Mouse (Mus musculus) layer of hippocampus, postnatal 25 days (tissue): Measurements from ENCODE around the gene Lce1e. TPM values are rescaled to one million over a fixed set of nuclear protein-coding genes. Genes with fewer than 3 reads are reported as not detected.

Experiments used
- DNase-seq, 2 experiments: peaks; one replicate each; pipeline ENCODE4 v3.0.0; 2022; ENCODE audit warnings: mixed read lengths in 2 of 2, low spot score in 1 of 2; ENCODE audit errors: extremely low spot score in 1 of 2
- total RNA-seq, 2 experiments: library from RNA; stranded (reverse); gene quantifications; 2 replicates each; pipeline ENCODE4 v1.2.3; 2021

The Lce1e gene
- not detected for total RNA-seq

DNA sequence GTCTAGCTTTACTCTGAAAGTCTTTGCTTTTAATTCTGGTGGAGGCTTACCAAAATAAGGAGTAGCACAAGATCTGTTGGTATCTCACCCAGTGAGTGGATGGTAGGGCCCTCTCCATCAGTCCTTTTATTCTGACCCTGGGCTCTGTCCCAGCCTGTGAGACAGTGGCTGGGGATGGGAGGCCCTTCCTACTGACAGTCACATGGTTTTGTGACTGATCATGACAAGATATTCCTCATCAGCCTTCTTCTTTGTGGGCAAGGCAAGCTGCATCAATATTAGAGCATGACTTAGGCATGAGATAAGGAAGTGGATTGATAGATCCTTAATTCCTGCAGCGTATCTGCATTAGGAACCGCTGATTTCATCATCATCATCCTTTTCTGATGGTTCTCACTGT is at the start of gene Lce1e:
Lce1e (minus strand) TSS at position 101 of the 400 bp plus-strand sequence.
- DNase-seq: no peak

DNA sequence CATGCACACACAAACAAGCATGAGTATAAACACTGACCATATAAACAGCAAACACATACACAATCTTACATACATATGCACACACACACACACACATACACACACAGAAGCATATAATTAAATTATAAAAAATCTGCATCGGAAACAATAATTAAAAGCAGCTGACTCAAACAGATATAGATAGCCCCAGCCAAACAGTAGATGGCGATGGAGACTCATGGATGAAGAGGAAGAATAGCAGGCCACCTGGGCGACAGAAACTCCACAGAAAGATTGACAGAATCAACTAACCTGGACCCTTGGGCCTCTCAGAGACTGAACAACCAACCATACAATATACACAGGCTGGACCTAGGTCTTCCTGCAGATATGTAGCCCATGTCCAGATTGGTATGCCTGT is 44.3 kb upstream of the Lce1e start:
- DNase-seq: peak in 1 of 2 experiments; percentile 3

DNA sequence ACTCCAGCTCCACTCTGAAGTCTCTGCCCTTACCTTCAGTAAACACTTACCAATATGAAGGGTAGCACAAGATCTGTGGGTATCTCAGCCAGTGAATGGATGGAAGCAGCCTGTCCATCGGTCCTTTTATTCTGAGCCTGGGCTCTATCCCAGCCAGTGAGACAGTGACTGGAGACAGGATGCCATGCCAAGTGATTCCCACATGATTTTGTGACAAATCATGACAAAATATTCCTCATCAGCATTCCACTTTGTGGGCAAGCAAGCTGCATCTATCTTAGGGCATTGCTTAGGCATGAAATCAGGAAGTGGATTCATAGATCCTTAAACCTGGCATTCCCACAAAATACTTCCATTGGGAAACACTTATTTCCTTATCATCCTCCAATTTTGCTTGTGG is 43.4 kb upstream of the Lce1e start, which contains the start of gene Lce1g:
Lce1g (minus strand) TSS at position 101 of the 400 bp plus-strand sequence.
- no peak for DNase-seq

DNA sequence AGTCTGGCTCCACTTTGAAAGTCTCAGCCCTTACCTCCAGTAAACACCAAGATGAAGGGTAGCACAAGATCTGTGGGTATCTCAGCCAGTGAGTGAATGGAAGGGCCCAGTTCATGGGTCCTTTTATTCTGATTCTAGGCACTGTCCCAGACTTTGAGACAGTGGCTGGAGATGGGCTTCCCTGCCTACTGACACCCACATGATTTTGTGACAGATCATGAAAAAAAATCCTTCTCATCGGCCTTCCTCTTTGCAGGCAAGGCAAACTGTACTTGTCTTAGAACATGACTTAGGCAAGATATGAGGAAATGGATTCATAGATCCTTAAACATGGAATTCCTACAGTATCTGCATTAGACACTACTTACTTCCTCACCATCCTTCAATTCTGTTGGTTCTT is 30.1 kb upstream of the Lce1e start, which contains the start of gene Gm38119:
Gm38119 (minus strand) TSS at position 101 of the 400 bp plus-strand sequence.
- no peak for DNase-seq

DNA sequence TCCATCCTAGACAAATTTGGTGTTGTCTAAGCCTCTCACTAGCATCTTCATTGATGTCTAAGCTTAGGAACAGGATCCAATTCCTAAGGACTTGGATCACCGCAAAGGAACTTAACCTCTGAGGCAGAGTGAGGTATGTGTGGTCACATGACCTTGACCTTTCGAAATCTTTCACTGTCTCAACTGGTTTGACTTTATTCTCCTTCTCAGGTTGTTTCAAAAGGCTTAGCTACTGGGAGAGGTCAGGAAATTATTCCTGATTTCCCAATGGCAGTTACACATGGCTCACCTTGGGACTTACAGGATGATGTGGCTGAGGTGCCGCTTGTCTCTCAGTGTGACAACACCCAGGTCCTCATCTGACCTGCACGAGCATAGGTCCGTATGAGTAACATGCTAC is 13.8 kb upstream of the Lce1e start:
- DNase-seq: no peak

DNA sequence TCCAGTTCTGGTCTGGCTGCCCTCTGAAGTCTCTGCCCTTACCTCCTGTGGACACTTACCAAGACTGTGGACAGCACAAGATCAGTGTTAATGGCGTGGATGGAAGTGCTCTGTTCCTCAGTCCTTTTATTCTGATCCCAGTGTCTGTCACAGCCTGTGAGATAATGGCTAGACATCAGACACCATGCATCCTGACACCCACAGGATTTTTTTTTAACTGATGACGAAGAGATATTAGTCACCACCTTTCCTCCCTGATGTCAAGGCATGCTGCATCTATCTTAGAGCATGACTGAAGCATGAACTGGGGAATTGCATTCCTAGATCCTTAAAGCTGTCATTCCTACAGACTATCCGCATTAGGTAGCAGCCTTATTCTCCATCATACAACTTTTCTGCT is 11.4 kb upstream of the Lce1e start, which contains the start of gene Lce1f:
Lce1f (minus strand) TSS at position 101 of the 400 bp plus-strand sequence.
- no peak for DNase-seq

DNA sequence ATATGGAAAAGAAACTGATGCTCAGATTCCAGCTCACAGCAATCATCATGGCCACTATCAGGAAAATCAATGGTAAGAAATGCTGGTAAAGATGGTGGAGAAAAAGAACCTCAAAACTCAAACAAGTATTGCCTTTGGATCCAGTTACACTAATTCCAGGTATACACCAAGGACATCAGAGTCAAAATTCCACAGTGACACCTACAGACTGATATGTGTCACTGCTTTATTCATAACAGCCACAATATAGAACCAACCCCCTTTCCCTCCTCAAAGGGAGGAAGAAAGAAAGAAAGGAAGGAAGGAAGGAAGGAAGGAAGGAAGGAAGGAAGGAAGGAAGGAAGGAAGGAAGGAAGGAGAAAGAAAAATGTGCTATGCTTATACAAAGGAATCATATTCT is 6.2 kb upstream of the Lce1e start:
- DNase-seq: no peak

DNA sequence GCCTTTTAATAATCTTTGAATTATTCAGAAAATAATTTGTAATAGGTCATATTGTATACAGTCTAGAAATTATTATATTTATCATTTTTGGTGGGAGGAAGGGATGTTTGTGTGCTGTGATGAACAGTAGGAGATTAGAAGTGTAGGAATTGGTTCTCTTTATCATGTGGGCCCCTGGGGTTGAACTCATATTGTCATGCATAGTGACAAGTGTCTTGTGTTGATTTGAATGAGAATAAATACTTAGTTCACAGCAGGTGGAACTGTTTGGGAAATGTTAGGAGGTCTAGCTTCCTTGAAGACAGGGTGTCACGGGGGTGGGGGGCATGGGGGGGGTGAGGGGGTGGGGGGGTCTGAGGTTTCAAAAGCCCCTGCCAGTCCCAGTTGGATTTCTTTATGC is 14.3 kb downstream of the Lce1e start:
- no peak for DNase-seq

DNA sequence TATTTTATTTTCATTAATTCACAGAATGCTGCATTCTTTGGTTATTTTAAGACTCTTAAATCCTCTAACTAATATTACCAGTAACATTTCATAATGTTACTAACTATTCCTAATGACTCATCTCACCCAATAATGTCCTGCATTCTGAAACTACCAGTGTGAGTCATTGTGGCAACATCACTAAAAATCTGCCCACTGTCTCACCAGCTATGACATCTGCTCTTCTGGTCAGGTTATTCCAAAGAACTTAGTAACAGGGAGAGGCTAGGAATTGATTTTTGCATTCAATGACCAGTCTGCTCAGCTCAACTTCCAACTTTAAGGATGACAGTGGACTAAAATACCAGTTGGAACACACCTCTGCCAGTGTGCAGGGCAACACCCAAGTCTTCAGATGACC is 17.2 kb downstream of the Lce1e start:
- no peak for DNase-seq

DNA sequence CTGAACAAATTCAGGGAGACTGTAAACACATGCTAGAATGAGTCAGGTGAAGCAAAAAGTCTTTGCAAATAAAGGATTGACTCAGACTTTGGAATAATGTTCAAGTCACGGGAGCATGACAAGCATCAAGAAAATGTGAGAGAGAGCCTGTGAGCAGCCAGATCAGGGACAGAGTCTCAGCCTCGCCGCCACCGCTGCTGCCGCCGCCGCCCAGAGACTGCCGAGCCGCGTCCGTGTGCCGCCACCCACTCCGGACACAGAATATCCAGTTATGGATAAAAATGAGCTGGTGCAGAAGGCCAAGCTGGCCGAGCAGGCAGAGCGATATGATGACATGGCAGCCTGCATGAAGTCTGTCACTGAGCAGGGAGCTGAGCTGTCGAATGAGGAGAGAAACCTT is 19.7 kb downstream of the Lce1e start:
- peak in 1 of 2 experiments; percentile 4 for DNase-seq

DNA sequence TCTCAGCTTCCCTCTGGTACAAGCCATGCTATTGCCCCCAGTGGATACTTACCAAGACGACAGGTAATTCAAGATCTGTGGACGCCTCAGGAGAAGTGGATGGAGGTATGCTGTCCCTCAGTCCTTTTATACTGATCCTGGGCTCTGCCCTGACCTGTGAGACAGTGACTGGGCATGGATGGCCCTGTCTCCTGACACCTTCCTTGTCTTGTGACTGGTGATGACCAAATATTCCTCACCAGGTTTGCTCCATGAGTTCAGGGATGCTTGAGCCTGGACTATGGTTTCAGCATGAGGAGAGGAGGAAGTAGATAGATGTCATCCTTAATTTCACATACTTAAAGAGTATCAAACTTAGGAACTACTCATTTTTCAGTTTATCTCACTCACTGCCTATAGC is 21.8 kb downstream of the Lce1e start, which contains the start of gene Lce1d:
Lce1d (minus strand) TSS at position 101 of the 400 bp plus-strand sequence.
- DNase-seq: no peak

DNA sequence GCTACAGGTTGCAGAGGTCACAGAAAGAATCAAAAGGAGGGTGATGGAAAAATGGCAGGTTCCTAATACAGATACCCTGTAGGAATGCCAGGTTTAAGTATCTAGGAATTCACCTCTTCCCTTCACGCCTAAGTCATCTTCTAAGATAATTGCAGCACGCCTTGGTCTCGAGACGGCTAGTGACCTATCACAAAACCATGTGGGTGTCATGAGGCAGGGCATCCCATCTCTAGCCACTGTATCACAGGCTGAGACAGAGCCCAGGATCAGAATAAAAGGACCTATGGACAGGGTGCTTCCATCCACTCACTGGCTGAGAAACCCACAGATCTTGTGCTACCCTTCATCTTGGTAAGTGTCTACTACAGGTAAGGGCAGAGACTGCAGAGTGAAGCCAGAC is 29.9 kb downstream of the Lce1e start, which contains the start of gene Lce1c:
Lce1c (plus strand) TSS at position 301 of the 400 bp plus-strand sequence.
- DNase-seq: no peak

DNA sequence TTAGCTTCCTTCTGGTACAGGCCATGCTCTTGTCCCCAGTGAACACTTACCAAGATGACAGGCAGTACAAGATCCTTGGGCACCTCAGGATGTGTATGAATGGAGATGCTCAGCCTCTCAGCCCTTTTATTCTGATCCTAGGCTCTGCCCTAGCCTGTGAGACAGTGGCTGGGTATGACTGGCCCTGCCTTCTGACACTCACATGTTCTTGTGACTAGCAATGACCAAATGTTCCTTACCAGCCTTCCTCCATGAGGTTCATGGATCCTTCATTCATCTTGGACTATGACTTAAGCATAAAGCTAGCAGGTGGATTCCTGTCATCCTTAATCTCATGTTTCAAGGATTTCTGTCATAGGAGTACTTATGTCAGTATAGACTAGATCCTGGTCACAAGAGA is 38.7 kb downstream of the Lce1e start, which contains the start of gene Lce1a2:
Lce1a2 (minus strand) TSS at position 101 of the 400 bp plus-strand sequence.
- no peak for DNase-seq

Other genes starting within 250 kb of the Lce1e start
- not detected for gene Sprr1a, start 223.2 kb downstream of the Lce1e start, total RNA-seq
- gene Sprr4, start 208.6 kb downstream of the Lce1e start, total RNA-seq: not detected
- not detected for gene 2310046K23Rik, start 174.6 kb downstream of the Lce1e start, total RNA-seq
- gene Ivl, start 135.3 kb downstream of the Lce1e start, total RNA-seq: not detected
- not detected for gene Smcp, start 120.1 kb downstream of the Lce1e start, total RNA-seq
- not detected for gene 2210017I01Rik, start 101.6 kb downstream of the Lce1e start, total RNA-seq
- gene Lce6a, start 87.4 kb downstream of the Lce1e start, total RNA-seq: not detected
- not detected for gene Lce1a1, start 60.8 kb downstream of the Lce1e start, total RNA-seq
- gene Lce1b, start 52.1 kb downstream of the Lce1e start, total RNA-seq: not detected
- not detected for gene Lce1a2, start 38.8 kb downstream of the Lce1e start, total RNA-seq
- not detected for gene Lce1c, start 29.8 kb downstream of the Lce1e start, total RNA-seq
- not detected for gene Lce1d, start 21.9 kb downstream of the Lce1e start, total RNA-seq
- not detected for gene Lce1f, start 11.3 kb upstream of the Lce1e start, total RNA-seq
- not detected for gene Gm38119, start 30.0 kb upstream of the Lce1e start, total RNA-seq
- gene Lce1g, start 43.3 kb upstream of the Lce1e start, total RNA-seq: not detected
- not detected for gene Lce1h, start 56.0 kb upstream of the Lce1e start, total RNA-seq
- gene Lce1i, start 69.8 kb upstream of the Lce1e start, total RNA-seq: not detected
- gene Lce1j, start 81.4 kb upstream of the Lce1e start, total RNA-seq: not detected
- not detected for gene Lce1k, start 98.8 kb upstream of the Lce1e start, total RNA-seq
- not detected for gene Kprp, start 118.2 kb upstream of the Lce1e start, total RNA-seq
- not detected for gene Lce1l, start 142.2 kb upstream of the Lce1e start, total RNA-seq
- gene 2310050C09Rik, start 161.1 kb upstream of the Lce1e start, total RNA-seq: not detected
- not detected for gene Lce3a, start 217.2 kb upstream of the Lce1e start, total RNA-seq
- gene Lce3b, start 223.9 kb upstream of the Lce1e start, total RNA-seq: not detected
- not detected for gene Lce3c, start 235.4 kb upstream of the Lce1e start, total RNA-seq
- gene Lce3d, start 248.3 kb upstream of the Lce1e start, total RNA-seq: not detected